Mouse (Mus musculus): Measurements from ENCODE around the gene Olfr510.

GRCm38 (mm10) chr7:108621514-108621913, 44.7 kb upstream of the Olfr510 start, which contains the start of gene Olfr507:
- TF ChIP-seq TAL1 (IDR thresholded peaks at IDR 0.05; ENCODE audit: low read length) (no peak), GATA1 (IDR thresholded peaks at IDR 0.05; ENCODE audit: low read length) (no peak)

Measured in erythroblast, embryonic 14.5 days (primary cell).